Mouse (Mus musculus) myocyte (in vitro differentiated cells): Measurements from ENCODE around the gene Casp3. TPM values are rescaled to one million over a fixed set of nuclear protein-coding genes. Genes with fewer than 3 reads are reported as not detected.
A peak's percentile ranks its signal among the peaks of the same experiment; 100 is the strongest.

Experiments
- H3K27me3 ChIP-seq: one replicate; pipeline ENCODE4 v1.6.1; 2011; ENCODE audit not compliant: control insufficient read depth, insufficient read depth, insufficient read length
- H3K36me3 ChIP-seq: one replicate; pipeline ENCODE4 v1.6.1; 2011; ENCODE audit not compliant: control insufficient read depth, insufficient read depth
- H3K4me2 ChIP-seq: one replicate; pipeline ENCODE4 v1.6.1; 2011; ENCODE audit warnings: low read depth, control low read depth
- H3K4me3 ChIP-seq: one replicate; pipeline ENCODE4 v1.5.1; 2011; ENCODE audit warnings: mild to moderate bottlenecking, control low read depth, moderate library complexity
- H3K79me2 ChIP-seq: one replicate; pipeline ENCODE4 v1.6.1; 2011; ENCODE audit not compliant: control insufficient read depth, insufficient read depth
- H3ac ChIP-seq: one replicate; pipeline ENCODE4 v1.6.1; 2011; ENCODE audit not compliant: control insufficient read depth, insufficient read length
- CEBPB ChIP-seq: IDR thresholded peaks from 2 replicates; pipeline ENCODE4 v1.6.1; 2011; ENCODE audit warnings: mild to moderate bottlenecking, moderate library complexity; ENCODE audit not compliant: poor library complexity, insufficient read depth, severe bottlenecking
- E2F4 ChIP-seq: IDR thresholded peaks from one replicate; pipeline ENCODE4 v1.6.1; 2011; ENCODE audit warnings: mild to moderate bottlenecking, control low read depth, moderate library complexity; ENCODE audit not compliant: insufficient read depth
- MAX ChIP-seq: IDR thresholded peaks from one replicate; pipeline ENCODE4 v1.6.1; 2011; ENCODE audit warnings: low read depth, mild to moderate bottlenecking, control low read depth
- MYOD1 ChIP-seq, 3 experiments: IDR thresholded peaks; one replicate each; pipeline ENCODE4 v1.6.1; 2011; ENCODE audit warnings: control low read depth in 2 of 3, low read depth in 2 of 3, mild to moderate bottlenecking in 2 of 3, moderate library complexity in 1 of 3; ENCODE audit not compliant: insufficient read length in 2 of 3, control insufficient read depth in 1 of 3
- MYOG ChIP-seq, 3 experiments: IDR thresholded peaks; one replicate each; pipeline ENCODE4 v1.6.1; 2011; ENCODE audit warnings: control low read depth in 2 of 3, low read depth in 2 of 3, mild to moderate bottlenecking in 2 of 3; ENCODE audit not compliant: insufficient read length in 2 of 3, control insufficient read depth in 1 of 3, insufficient read depth in 1 of 3
- POLR2A ChIP-seq: IDR thresholded peaks from one replicate; pipeline ENCODE4 v1.6.1; 2011; ENCODE audit warnings: low read depth, mild to moderate bottlenecking, control low read depth, moderate library complexity; ENCODE audit not compliant: insufficient read length
- POLR2AphosphoS2 ChIP-seq: IDR thresholded peaks from one replicate; pipeline ENCODE4 v1.6.1; 2011; ENCODE audit warnings: low read depth, control low read depth; ENCODE audit not compliant: insufficient read length
- REST ChIP-seq: IDR thresholded peaks from one replicate; pipeline ENCODE4 v1.6.1; 2011; ENCODE audit warnings: mild to moderate bottlenecking, control low read depth, moderate library complexity; ENCODE audit not compliant: insufficient read depth, insufficient read length
- SRF ChIP-seq: IDR thresholded peaks from one replicate; pipeline ENCODE4 v1.6.1; 2011; ENCODE audit warnings: low read depth; ENCODE audit not compliant: control insufficient read depth, insufficient read length
- TCF12 ChIP-seq: IDR thresholded peaks from one replicate; pipeline ENCODE4 v1.6.1; 2011; ENCODE audit warnings: mild to moderate bottlenecking, control low read depth; ENCODE audit not compliant: poor library complexity, insufficient read depth, severe bottlenecking
- TCF3 ChIP-seq: IDR thresholded peaks from one replicate; pipeline ENCODE4 v1.6.1; 2011; ENCODE audit warnings: low read depth, control low read depth; ENCODE audit not compliant: insufficient read length
- USF1 ChIP-seq: IDR thresholded peaks from one replicate; pipeline ENCODE4 v1.6.1; 2011; ENCODE audit warnings: low read depth, mild to moderate bottlenecking, control low read depth, moderate library complexity
- polyA plus RNA-seq: library from polyadenylated mRNA; unstranded; fragments of >200 nt; fragmentation: generic; extraction: Trizol; gene quantifications from one replicate; pipeline ENCODE4 v1.2.1, GENCODE M21; 2012; ENCODE audit warnings: missing spikeins

Gene Casp3
- polyA plus RNA-seq, 1 experiment: 24.9 TPM

DNA sequence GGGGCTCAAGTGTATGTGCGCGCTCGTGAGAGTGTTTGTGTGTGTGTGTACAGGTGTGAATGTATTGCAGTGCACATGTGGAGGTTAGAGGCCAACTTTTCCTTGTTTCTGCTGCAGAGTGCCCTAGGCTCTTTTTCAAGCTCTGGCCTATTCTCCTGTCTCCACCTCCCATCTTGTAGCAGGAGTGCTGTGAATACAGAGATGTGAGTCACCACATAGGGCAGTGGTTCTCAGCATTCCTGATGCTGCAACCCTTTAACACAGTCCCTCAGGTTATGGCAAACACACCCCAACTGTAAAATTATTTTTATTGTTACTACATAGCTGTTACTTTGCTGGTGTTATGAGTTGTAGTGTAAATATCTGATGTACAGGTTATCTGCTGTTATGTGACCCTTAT is 13.3 kb downstream of the Casp3 start:
- Histone ChIP-seq H3K36me3 (peaks cover 35% of the 10 kb centered on the region), H3K4me3 (no peak overlapping the region), H3K4me2 (no peak overlapping the region), H3K79me2 (peaks cover 48% of the 10 kb centered on the region), H3ac (no peak overlapping the region), H3K27me3 (no peaks in the 10 kb centered on the region)
- TF ChIP-seq POLR2AphosphoS2 (no peak), REST (no peak), CEBPB (no peak), MYOG (IDR thresholded peaks at IDR 0.05; ENCODE audit: control insufficient read depth in 1 of 3, insufficient read depth in 1 of 3, insufficient read length in 2 of 3, low read depth in 2 of 3) (no peak), TCF3 (no peak), TCF12 (no peak), E2F4 (no peak)

DNA sequence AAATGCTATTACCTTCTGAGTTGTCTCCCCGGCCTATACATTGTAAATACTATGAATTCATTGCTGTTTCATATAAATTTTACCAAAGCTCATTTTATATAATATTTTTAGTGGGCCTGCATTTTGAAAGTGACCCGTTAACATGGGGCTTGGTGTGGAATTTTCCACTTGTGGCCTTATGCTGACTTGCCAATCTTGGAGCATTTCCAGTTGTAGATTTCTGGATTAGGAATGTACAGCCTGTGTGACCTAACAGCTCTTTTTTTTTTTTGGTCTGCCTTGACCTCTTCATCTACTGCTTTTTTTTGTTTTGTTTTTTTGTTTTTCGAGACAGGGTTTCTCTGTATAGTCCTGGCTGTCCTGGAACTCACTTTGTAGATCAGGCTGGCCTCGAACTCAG is 13.8 kb downstream of the Casp3 start:
- Histone ChIP-seq H3K4me3 (no peak overlapping the region), H3K27me3 (no peaks in the 10 kb centered on the region), H3ac (no peak overlapping the region), H3K4me2 (no peak overlapping the region), H3K79me2 (peaks cover 43% of the 10 kb centered on the region), H3K36me3 (peaks cover 40% of the 10 kb centered on the region)
- TF ChIP-seq CEBPB (no peak), MYOG (IDR thresholded peaks at IDR 0.05; ENCODE audit: control insufficient read depth in 1 of 3, insufficient read depth in 1 of 3, insufficient read length in 2 of 3, low read depth in 2 of 3) (no peak), E2F4 (no peak), REST (no peak), TCF12 (no peak), POLR2A (no peak), MYOD1 (IDR thresholded peaks at IDR 0.05; ENCODE audit: control insufficient read depth in 1 of 3, insufficient read length in 2 of 3, low read depth in 2 of 3) (no peak), TCF3 (no peak), SRF (no peak), POLR2AphosphoS2 (no peak)

DNA sequence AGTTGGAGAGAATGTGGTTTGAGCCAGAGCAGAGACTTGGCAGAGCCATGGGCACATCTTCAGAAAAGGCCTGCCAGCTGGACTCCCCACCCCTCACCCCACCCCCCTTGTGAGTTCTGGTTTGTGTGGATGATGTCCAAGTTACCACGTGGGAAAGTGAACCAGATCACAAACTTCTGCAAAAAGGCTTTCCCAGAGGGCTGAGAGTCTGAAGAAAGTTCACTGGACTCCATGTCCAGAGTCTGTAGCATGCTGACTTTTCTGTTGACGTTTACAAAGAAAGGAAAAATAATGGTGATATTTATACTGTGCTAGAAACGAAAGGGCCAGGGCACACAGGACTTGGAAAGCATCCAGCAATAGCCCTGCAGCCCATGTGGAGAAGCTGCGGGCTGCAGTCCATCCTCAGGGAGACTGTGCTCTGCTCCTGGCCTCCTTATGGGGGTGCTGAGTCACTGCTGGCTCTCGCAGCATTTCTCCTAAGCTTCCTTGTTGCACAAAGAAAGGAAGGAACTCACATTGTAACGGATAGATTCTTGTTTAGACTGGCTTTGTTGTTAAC is 22.0 kb downstream of the Casp3 start:
- peak overlapping the region; percentile 54 for H3K4me2 ChIP-seq
- no peak overlapping the region for H3K4me3 ChIP-seq
- H3ac ChIP-seq: no peak overlapping the region
- H3K79me2 ChIP-seq: no peaks in the 10 kb centered on the region
- TF ChIP-seq SRF (no peak), USF1 (peak; percentile 40)
- H3K27me3 ChIP-seq: no peaks in the 10 kb centered on the region
- H3K36me3 ChIP-seq: peaks cover 19% of the 10 kb centered on the region

DNA sequence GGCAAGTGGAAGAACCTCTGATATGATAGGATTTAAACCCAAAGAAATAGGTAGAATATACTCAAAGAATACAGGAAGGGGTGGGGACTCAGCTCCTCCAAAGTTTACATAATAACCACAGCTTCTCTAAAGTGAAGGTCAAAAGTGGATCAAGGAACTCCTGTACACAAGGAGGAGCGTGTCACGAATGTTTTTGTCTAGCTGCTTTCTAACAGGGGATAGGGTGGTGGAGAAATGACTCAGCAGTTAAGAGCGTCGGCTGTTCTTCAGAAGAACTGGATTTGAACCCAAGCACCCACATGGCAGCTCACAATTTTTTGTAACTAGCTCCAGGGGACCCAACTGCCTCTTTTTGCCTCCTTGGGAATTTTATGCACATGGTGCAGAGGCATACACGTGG is 22.8 kb downstream of the Casp3 start:
- Histone ChIP-seq H3K27me3 (no peaks in the 10 kb centered on the region), H3K4me2 (peak overlapping the region; percentile 54), H3K4me3 (no peak overlapping the region), H3K36me3 (peaks cover 17% of the 10 kb centered on the region), H3K79me2 (no peaks in the 10 kb centered on the region), H3ac (no peak overlapping the region)
- TF ChIP-seq MAX (no peak), E2F4 (no peak), MYOG (IDR thresholded peaks at IDR 0.05; ENCODE audit: control insufficient read depth in 1 of 3, insufficient read depth in 1 of 3, insufficient read length in 2 of 3, low read depth in 2 of 3) (no peak), USF1 (no peak), REST (no peak), TCF3 (no peak), POLR2A (no peak), POLR2AphosphoS2 (no peak), TCF12 (no peak), MYOD1 (IDR thresholded peaks at IDR 0.05; ENCODE audit: control insufficient read depth in 1 of 3, insufficient read length in 2 of 3, low read depth in 2 of 3) (no peak), SRF (no peak), CEBPB (no peak)

DNA sequence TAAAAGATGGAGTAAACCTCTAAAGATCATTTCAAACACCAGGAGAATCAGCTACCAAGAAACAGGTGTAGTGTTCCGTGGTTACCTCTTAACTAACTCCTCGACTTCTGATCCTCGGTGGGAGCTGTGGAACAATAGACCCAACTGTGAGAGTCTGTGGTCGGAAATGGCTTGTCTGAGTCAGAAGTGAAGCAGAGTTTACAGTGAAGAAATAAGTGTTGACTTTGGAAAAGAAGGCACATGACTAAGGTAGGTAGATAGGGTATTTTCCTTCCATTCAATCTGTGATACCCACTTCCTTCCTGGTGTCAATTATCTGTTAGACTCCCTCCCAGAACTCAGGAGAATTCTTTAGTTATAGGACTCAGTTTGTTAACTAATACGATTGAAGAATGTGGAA is 24.2 kb downstream of the Casp3 start:
- Histone ChIP-seq H3K79me2 (no peaks in the 10 kb centered on the region), H3ac (no peak overlapping the region), H3K4me2 (peak overlapping the region; percentile 7), H3K4me3 (no peak overlapping the region), H3K27me3 (no peaks in the 10 kb centered on the region), H3K36me3 (peaks cover 2% of the 10 kb centered on the region)
- TF ChIP-seq MYOD1 (IDR thresholded peaks at IDR 0.05; ENCODE audit: control insufficient read depth in 1 of 3, insufficient read length in 2 of 3, low read depth in 2 of 3) (peak in 1 of 3 experiments; percentile 2), MYOG (IDR thresholded peaks at IDR 0.05; ENCODE audit: control insufficient read depth in 1 of 3, insufficient read depth in 1 of 3, insufficient read length in 2 of 3, low read depth in 2 of 3) (no peak)
